Mouse (Mus musculus): ENCODE results near the gene Rreb1. TPM values are rescaled to one million over a fixed set of nuclear protein-coding genes. Genes with fewer than 3 reads are reported as not detected.

Gene Rreb1
- polyA plus RNA-seq, 1 experiment from 2014 or later, result 4.4 TPM

- 55% methylated on average over 4 of the region's 4 CpGs for WGBS (ENCODE audit: insufficient replicate concordance)
- Histone ChIP-seq H3K4me3 (ENCODE audit: low read depth, low read length) (no peak overlapping the region), H3K9me3 (ENCODE audit: low read length) (no peaks in the 10 kb centered on the region), H3K4me1 (ENCODE audit: insufficient read depth) (peaks cover 5% of the 10 kb centered on the region; the same call in 1 of the 2 replicates), H3K9ac (replicated peaks) (no peak overlapping the region), H3K36me3 (replicated peaks; ENCODE audit: insufficient read depth, low read length) (no peaks in the 10 kb centered on the region), H3K27me3 (ENCODE audit: insufficient read depth, low read length) (no peaks in the 10 kb centered on the region), H3K27ac (ENCODE audit: low read depth) (no peak overlapping the region), H3K4me2 (ENCODE audit: low read depth, low read length) (no peak overlapping the region)
- TF ChIP-seq CTCF (IDR thresholded peaks at IDR 0.05; ENCODE audit: low read depth) (no peak), EP300 (IDR thresholded peaks at IDR 0.05; ENCODE audit: low read depth) (no peak)
- ATAC-seq, result no peak
- no peak for DNase-seq
Observed at GRCm38 (mm10) chr13:37742248-37742647, 36.0 kb upstream of the Rreb1 start.

- no peak for TF ChIP-seq CTCF (IDR thresholded peaks at IDR 0.05; ENCODE audit: low read depth)
- TF ChIP-seq EP300 (IDR thresholded peaks at IDR 0.05; ENCODE audit: low read depth), result no peak
- H3K9me3 ChIP-seq (ENCODE audit: low read length), result no peaks in the 10 kb centered on the region
- no peaks in the 10 kb centered on the region for H3K36me3 ChIP-seq (replicated peaks; ENCODE audit: insufficient read depth, low read length)
- ATAC-seq (no peak), DNase-seq (no peak)
- H3K27me3 ChIP-seq (ENCODE audit: insufficient read depth, low read length), result no peaks in the 10 kb centered on the region
- 80% methylated on average over 7 of the region's 7 CpGs for WGBS (ENCODE audit: insufficient replicate concordance)
- no peak overlapping the region for H3K9ac ChIP-seq (replicated peaks)
- H3K27ac ChIP-seq (ENCODE audit: low read depth), result no peak overlapping the region
- no peak overlapping the region for H3K4me3 ChIP-seq (ENCODE audit: low read depth, low read length)
- no peak overlapping the region for H3K4me2 ChIP-seq (ENCODE audit: low read depth, low read length)
- peaks cover 18% of the 10 kb centered on the region for H3K4me1 ChIP-seq (ENCODE audit: insufficient read depth)
Observed at GRCm38 (mm10) chr13:37747504-37747903, 30.7 kb upstream of the Rreb1 start.

GRCm38 (mm10) chr13:37749485-37749884, 28.7 kb upstream of the Rreb1 start:
- Histone ChIP-seq H3K4me3 (ENCODE audit: low read depth, low read length) (no peak overlapping the region), H3K4me2 (ENCODE audit: low read depth, low read length) (no peak overlapping the region), H3K4me1 (ENCODE audit: insufficient read depth) (peaks cover 18% of the 10 kb centered on the region), H3K27me3 (ENCODE audit: insufficient read depth, low read length) (no peaks in the 10 kb centered on the region), H3K36me3 (replicated peaks; ENCODE audit: insufficient read depth, low read length) (no peaks in the 10 kb centered on the region), H3K27ac (ENCODE audit: low read depth) (no peak overlapping the region), H3K9ac (replicated peaks) (no peak overlapping the region), H3K9me3 (ENCODE audit: low read length) (no peaks in the 10 kb centered on the region)
- ATAC-seq, result no peak
- WGBS (ENCODE audit: insufficient replicate concordance), result 21% methylated on average over 3 of the region's 3 CpGs
- no peak for DNase-seq
- no peak for TF ChIP-seq EP300 (IDR thresholded peaks at IDR 0.05; ENCODE audit: low read depth)
- no peak for TF ChIP-seq CTCF (IDR thresholded peaks at IDR 0.05; ENCODE audit: low read depth)

GRCm38 (mm10) chr13:37751154-37751950, 26.8 kb upstream of the Rreb1 start:
- peak; percentile 31 for DNase-seq
- Histone ChIP-seq H3K36me3 (replicated peaks; ENCODE audit: insufficient read depth, low read length) (no peaks in the 10 kb centered on the region), H3K27me3 (ENCODE audit: insufficient read depth, low read length) (no peaks in the 10 kb centered on the region), H3K9ac (replicated peaks) (no peak overlapping the region), H3K4me1 (ENCODE audit: insufficient read depth) (peaks cover 18% of the 10 kb centered on the region), H3K9me3 (ENCODE audit: low read length) (no peaks in the 10 kb centered on the region), H3K27ac (ENCODE audit: low read depth) (peak overlapping the region; percentile 59; the same call in 1 of the 2 replicates), H3K4me2 (ENCODE audit: low read depth, low read length) (no peak overlapping the region; the same call in 1 of the 2 replicates), H3K4me3 (ENCODE audit: low read depth, low read length) (no peak overlapping the region)
- TF ChIP-seq CTCF (IDR thresholded peaks at IDR 0.05; ENCODE audit: low read depth) (no peak), EP300 (IDR thresholded peaks at IDR 0.05; ENCODE audit: low read depth) (no peak)
- 26% methylated on average over 9 of the region's 9 CpGs for WGBS (ENCODE audit: insufficient replicate concordance)
- peak; percentile 41; the same call in 1 of the 2 replicates for ATAC-seq

GRCm38 (mm10) chr13:37759341-37760012, 18.7 kb upstream of the Rreb1 start:
- WGBS (ENCODE audit: insufficient replicate concordance), result 63% methylated on average over 10 of the region's 10 CpGs

GRCm38 (mm10) chr13:37760013-37760342, 18.2 kb upstream of the Rreb1 start:
- H3K27me3 ChIP-seq (ENCODE audit: insufficient read depth, low read length), result no peaks in the 10 kb centered on the region
- TF ChIP-seq CTCF (IDR thresholded peaks at IDR 0.05; ENCODE audit: low read depth) (no peak), EP300 (IDR thresholded peaks at IDR 0.05; ENCODE audit: low read depth) (peak; percentile 90)
- no peaks in the 10 kb centered on the region for H3K36me3 ChIP-seq (replicated peaks; ENCODE audit: insufficient read depth, low read length)
- no peak overlapping the region for H3K4me3 ChIP-seq (ENCODE audit: low read depth, low read length)
- peak overlapping the region; percentile 75; the same call in 1 of the 2 replicates for H3K27ac ChIP-seq (ENCODE audit: low read depth)
- peak overlapping the region; percentile 35 for H3K4me2 ChIP-seq (ENCODE audit: low read depth, low read length)
- peak; percentile 24 for DNase-seq
- H3K4me1 ChIP-seq (ENCODE audit: insufficient read depth), result peaks cover 33% of the 10 kb centered on the region
- H3K9ac ChIP-seq (replicated peaks), result no peak overlapping the region
- ATAC-seq, result peak; percentile 65
- H3K9me3 ChIP-seq (ENCODE audit: low read length), result no peaks in the 10 kb centered on the region
- WGBS (ENCODE audit: insufficient replicate concordance), result 13% methylated on average over 3 of the region's 3 CpGs

More at GRCm38 (mm10) chr13:37759341-37760012, 18.7 kb upstream of the Rreb1 start:
- no peaks in the 10 kb centered on the region for H3K27me3 ChIP-seq (ENCODE audit: insufficient read depth, low read length)
- no peak overlapping the region for H3K27ac ChIP-seq (ENCODE audit: low read depth)
- TF ChIP-seq EP300 (IDR thresholded peaks at IDR 0.05; ENCODE audit: low read depth) (no peak), CTCF (IDR thresholded peaks at IDR 0.05; ENCODE audit: low read depth) (no peak)
- H3K4me1 ChIP-seq (ENCODE audit: insufficient read depth), result peaks cover 33% of the 10 kb centered on the region
- H3K9ac ChIP-seq (replicated peaks), result no peak overlapping the region
- ATAC-seq (0 out of 2 replicates have a peak, but pooled peaks have one; percentile 35), DNase-seq (no peak)
- no peaks in the 10 kb centered on the region for H3K9me3 ChIP-seq (ENCODE audit: low read length)
- peak overlapping the region; percentile 35; the same call in 1 of the 2 replicates for H3K4me2 ChIP-seq (ENCODE audit: low read depth, low read length)
- H3K4me3 ChIP-seq (ENCODE audit: low read depth, low read length), result no peak overlapping the region
- no peaks in the 10 kb centered on the region for H3K36me3 ChIP-seq (replicated peaks; ENCODE audit: insufficient read depth, low read length)

All from liver, postnatal 0 days (tissue).